Mouse (Mus musculus) brown adipose tissue, adult 24 weeks (tissue): ENCODE data around the gene Rgp1. TPM values are rescaled to one million over a fixed set of nuclear protein-coding genes. Genes with fewer than 3 reads are reported as not detected.

Experiments
- H3K27ac ChIP-seq: fragments of 200-500 bp; replicated peaks from 2 replicates; pipeline ENCODE4 v1.5.1; 2012; ENCODE audit warnings: low read depth, mild to moderate bottlenecking, low read length
- H3K4me1 ChIP-seq: fragments of 200-500 bp; 2 replicates; pipeline ENCODE4 v1.6.1; 2012; ENCODE audit warnings: low read length, mixed read lengths; ENCODE audit not compliant: control insufficient read depth, insufficient read depth, insufficient read length
- H3K4me3 ChIP-seq: fragments of 200-500 bp; 2 replicates; pipeline ENCODE4 v1.5.1; 2012; ENCODE audit warnings: low read depth, mild to moderate bottlenecking, low read length, moderate library complexity; ENCODE audit not compliant: insufficient read depth
- polyA plus RNA-seq: library from polyadenylated mRNA; stranded (reverse); fragments of >200 nt; gene quantifications from 2 replicates; pipeline ENCODE4 v1.2.4, GENCODE M21; 2012; ENCODE audit not compliant: missing spikeins, insufficient read depth, insufficient read length

Gene Rgp1
- polyA plus RNA-seq, 1 experiment: 17.2 TPM

DNA sequence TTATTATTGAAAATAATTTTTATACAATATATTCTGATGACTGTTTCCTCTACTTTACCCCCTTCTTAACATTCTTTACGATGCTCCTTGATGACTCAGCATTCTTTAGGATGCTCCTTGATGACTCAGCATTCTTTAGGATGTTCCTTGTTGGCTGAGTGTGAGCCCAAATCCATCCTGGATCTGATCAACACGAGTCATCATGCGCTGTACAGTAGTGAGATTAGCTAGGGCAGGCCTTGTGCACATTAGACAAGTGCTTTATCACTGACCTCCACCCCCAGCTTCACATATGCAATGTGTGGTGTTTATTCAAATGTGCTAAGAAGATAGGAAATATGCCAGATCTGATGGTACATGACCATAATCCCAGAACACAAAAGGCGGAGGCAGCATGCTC lies 19.7 kb downstream of the Rgp1 start:
- Histone ChIP-seq H3K27ac (no peak overlapping the region), H3K4me3 (no peak overlapping the region), H3K4me1 (no peaks in the 10 kb centered on the region)

DNA sequence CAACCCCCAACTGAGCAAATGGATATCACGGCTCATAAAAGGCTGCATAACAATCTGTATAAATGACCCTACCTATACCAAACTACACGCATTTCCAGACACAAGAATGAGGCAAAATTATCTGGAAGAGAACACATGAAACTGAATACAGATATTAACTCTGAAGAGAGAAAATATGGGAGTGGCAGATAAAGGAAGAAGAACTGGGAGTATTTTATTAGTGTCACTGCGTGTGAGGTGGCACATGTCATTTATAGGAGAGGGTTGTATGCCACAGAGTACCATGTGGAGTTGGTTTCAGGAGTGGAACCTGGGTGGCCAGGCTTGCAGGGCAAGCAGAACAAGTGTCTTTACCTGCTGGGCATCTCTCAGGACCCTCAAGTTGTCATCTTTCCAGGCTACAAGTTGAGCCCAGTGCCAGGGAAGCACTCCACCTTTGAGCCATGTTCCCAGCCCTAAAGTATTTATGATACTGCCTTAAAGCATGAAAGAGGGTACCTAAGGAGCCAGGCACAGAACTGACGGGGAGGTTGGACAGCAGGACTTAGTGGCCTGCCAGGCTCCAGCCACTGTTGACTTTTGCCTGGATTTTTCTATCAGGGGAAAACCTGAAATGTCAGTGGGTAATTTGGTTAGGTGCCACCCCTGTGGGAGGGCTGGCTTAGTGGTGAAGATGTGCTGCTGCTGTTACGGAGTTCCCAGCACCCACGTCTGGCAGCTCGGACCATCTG lies 20.3 kb downstream of the Rgp1 start:
- Histone ChIP-seq H3K4me1 (no peaks in the 10 kb centered on the region), H3K27ac (no peak overlapping the region), H3K4me3 (no peak overlapping the region)

DNA sequence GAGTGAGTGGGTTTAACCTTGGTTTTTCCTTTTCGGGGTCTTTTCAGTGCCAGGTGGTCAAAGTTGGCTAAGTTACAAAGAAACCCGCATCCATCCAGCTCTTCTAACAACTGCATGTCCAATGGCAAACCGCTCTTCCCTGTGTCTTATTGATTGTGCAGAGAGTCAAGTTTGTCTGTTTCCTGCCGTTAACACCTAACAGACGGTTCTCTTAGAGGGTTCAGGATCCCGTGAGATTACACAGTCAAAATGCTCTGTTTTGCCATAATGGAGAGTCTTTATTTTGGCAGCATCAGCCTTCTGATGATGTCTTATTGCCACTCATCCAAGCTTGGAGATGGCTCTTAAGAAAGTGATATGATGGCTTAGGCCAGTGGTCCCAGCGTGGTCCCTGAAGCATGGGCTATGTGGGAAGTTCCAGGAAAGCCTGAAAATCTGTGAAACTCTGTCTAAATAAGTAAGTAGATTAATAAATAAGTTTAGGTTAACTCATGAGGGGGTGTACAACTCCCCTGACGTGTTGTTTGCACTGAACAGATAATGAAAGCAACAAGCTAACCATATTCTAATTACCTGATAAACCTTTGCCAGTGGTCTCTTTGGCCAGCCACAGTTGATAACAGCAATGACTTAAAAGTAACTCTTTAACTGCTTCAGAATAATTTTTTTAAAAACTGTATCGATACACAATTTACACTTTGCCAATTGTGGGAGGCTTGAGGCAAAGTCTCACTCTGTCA lies 21.9 kb downstream of the Rgp1 start:
- Histone ChIP-seq H3K4me1 (no peaks in the 10 kb centered on the region), H3K27ac (no peak overlapping the region), H3K4me3 (no peak overlapping the region)

DNA sequence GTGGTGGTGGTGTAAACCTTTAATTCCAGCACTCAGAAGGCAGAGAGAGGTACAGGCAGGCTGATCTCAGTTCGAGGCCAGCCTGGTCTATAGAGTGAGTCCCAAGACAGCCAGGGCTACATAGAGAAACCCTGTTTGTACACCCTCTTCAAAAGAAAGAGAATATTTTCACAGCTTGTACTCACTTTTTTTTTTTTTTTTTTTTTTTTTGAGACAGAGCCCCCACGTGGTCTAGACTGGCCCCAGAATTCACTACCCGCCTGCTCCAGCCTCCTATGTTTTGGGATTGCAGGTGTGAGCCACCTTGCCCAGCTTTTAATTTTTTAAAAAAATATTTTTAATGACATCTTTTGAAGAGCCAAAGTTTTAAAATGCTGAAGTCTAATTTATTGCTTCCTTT lies 25.6 kb downstream of the Rgp1 start:
- Histone ChIP-seq H3K27ac (no peak overlapping the region), H3K4me3 (no peak overlapping the region), H3K4me1 (no peaks in the 10 kb centered on the region)

DNA sequence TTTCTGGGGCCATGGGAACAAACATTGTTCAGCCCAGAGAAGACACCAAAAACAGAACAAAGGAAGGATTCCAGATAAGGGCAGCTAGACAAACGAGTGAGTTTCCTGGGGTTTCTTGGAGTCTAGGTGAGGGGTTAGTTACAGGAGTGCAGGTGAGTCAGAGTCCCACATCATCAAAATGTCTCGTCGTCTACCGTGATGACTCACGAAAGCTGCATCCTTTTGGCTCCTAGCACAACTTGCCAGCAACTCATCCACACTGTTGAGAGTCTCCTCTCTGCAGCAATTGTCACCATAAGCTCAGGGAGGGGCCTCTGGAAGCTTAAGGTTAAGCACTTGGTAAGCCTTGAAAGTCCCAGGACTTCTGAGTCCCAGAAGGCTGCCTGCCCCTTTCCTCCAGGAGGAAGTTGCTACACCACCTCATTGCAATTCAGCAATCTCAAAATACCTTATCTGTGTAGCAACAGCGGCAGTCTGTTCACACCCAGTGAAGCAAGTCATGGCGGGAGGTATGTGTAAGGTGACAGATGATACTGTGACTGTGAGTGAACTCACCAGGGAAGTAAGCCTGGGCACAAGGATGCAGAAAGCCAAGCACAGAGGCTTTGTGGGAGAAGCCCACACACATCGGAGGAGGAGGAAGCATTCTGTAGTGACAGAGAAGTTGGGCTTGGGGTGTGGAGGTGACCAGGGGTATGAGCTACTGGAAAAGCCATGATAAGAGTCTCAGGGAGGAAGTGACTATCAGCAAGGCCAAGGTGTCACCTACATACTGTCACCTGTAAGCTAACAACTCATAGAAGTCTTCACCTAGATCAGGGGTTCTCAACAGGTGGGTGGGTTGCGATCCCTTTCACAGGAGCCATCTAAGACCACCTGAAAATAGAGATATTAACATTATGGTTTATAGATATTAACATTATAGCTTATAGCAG lies 26.5 kb downstream of the Rgp1 start:
- H3K4me3 ChIP-seq: no peak overlapping the region
- H3K4me1 ChIP-seq: no peaks in the 10 kb centered on the region
- no peak overlapping the region for H3K27ac ChIP-seq

DNA sequence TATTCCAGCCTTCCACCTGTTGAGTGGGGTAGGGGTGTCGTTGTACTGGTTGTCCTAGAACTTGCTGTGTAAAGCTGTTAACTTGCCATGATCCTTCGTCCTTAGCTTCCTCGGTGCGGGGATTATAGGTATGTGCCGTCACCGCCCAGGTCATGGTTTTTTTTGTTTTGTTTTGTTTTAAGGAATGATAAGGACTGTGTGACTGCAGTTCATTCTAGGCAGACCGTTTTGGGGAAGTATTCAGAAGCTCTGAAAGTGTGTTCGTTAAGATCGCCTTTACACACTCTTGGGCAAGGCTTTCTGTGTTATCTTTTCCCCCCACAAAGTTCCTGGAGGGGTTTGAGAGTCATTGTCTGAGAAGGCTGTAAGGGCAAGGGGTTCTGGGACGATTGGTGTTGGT lies 34.0 kb downstream of the Rgp1 start:
- Histone ChIP-seq H3K4me1 (no peaks in the 10 kb centered on the region), H3K27ac (no peak overlapping the region), H3K4me3 (no peak overlapping the region)

DNA sequence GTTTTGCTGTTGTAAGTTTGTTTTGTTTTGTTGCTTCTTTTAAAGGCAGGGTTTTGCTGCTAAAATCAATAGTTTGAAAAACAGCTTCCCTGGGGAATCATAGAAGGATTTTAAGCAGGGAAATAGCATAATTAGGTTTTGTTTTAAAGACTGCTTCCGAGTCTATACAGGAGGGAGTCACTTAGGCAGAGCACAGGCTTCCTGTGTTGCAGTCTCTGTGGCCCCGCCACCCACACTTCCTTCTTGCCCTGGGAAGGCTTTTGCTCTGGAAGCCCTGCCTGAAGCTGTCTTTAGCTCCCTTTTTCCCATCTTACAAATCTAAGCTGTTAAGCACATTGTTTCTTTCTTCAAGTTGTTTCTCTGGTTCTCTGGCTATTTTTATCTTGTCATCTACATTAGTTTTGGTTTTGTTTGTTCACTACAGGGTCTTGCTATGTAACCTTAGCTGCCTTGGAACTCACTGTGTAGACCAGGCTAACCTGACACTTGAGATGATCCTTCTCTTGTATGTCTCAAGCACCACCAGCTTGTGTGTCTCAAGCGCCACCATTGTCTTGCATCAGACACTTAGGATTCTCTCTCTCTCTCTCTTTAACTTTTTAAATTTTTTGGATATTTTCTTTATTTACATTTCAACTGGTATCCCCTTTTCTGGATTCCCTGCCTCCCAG lies 34.7 kb downstream of the Rgp1 start:
- Histone ChIP-seq H3K4me1 (no peaks in the 10 kb centered on the region), H3K27ac (no peak overlapping the region), H3K4me3 (no peak overlapping the region)

DNA sequence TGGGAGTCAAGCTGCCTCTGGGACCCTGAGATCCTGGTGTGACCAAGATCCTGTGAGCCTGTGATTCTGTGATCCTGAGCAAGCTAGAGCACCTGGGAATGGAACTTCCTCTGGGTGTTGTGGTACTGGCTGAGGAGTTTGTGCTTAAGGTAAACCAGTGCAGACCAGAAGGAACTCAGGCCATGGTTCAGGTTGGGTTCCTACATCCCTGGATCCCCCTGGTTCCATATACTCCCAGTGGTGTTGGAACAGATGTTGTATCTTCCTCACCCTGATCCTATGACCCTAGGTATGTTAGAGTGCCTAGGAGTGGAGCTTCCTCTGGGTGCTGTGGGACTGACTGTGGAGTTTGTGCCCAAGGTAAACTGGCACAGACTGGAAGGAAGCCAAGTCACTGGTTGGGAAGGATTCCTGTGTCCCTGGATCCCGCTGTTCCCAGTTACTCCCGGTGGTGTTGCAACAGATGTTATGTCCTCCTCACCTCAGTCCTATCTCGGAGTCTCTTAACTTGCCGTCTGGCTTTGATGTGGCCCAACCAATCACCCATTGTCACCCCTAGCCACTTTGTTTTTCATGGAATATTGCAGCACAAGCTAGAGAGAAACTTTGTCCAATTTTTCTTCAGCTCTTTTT lies 41.7 kb downstream of the Rgp1 start:
- Histone ChIP-seq H3K27ac (no peak overlapping the region), H3K4me3 (no peak overlapping the region), H3K4me1 (no peaks in the 10 kb centered on the region)

DNA sequence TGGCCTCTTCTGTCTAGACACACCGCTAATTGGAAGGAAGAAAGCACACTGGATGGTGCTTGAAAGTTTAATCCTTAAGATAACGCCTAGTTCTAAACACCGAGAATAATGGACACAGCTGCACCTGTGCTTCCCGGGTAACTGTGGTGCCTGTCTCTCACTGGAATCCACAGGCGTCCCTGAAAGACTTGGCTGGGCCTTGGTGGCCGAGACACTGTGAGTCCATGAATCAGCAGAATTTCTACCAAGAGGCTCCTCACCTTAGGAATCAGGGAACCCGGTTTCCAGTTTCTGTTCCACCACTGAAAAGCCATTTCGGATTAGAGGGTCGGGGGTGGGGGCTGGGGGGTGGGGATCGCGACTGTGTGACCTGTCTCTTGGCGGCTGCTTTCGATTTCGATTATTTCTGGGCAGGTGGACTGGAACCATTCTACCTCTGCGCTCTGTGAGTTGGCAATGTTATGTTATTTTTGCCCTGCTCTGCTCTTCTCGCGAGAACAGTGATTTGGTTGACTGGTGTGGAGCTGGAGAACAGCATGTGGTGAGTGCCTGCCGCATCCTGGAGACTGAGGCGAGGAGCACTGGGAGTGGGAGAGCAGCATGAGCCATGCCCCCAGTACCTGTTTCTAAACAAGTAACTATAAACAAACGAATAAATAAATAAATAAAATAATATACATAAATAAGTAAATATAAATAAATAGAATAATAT lies 50.7 kb downstream of the Rgp1 start:
- Histone ChIP-seq H3K4me3 (no peak overlapping the region), H3K27ac (no peak overlapping the region), H3K4me1 (peaks cover 9% of the 10 kb centered on the region)

DNA sequence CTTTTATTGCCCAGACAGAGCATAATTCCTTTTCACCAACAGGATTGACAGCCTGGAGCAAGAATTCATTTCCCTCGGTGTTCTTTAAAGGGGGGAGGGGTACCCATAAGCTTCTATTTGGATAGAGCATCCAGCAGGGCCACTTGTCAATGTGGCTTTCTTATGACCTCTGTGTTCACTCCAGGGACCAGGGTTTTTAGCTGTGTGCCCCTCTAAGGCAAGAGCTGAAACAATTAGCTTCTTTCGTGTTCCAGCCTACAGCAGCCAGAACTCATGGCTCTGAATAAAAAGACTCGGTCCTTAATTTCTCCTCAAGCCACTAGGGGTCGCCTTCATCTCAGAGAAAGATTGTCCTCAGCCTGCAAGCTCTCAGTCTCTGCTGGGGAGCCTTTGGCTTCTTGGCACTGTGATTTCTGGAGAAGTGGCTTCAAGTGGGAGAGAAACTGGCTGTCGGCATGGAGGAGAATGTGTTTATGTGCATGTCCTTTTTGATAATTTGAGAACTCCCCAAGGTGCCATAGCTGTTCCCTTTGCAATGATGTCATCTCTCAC lies 51.6 kb downstream of the Rgp1 start:
- Histone ChIP-seq H3K4me3 (no peak overlapping the region), H3K27ac (no peak overlapping the region), H3K4me1 (peaks cover 9% of the 10 kb centered on the region)

DNA sequence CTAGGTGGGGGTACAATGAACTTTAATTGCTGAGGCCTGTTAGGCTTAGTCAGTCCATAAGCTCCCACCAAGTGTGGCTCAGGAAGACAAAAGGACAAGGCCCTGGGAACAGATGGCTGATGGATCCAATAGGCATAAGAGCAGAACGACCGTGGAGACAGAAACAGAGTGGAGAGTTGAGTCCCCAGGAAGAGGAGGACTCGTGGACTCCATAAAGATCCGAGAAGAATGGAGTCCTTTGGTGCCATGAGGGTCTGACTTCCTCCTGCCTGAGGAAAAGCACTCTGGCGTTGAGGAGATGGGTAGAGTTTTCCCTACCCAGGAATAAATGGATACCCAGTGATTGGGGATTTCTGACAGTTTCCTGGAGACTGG lies 52.1 kb downstream of the Rgp1 start:
- H3K4me1 ChIP-seq: peaks cover 9% of the 10 kb centered on the region
- H3K4me3 ChIP-seq: peak overlapping the region; percentile 60; the same call in 1 of the 2 replicates
- peak overlapping the region; percentile 35; the same call in 1 of the 2 replicates for H3K27ac ChIP-seq

DNA sequence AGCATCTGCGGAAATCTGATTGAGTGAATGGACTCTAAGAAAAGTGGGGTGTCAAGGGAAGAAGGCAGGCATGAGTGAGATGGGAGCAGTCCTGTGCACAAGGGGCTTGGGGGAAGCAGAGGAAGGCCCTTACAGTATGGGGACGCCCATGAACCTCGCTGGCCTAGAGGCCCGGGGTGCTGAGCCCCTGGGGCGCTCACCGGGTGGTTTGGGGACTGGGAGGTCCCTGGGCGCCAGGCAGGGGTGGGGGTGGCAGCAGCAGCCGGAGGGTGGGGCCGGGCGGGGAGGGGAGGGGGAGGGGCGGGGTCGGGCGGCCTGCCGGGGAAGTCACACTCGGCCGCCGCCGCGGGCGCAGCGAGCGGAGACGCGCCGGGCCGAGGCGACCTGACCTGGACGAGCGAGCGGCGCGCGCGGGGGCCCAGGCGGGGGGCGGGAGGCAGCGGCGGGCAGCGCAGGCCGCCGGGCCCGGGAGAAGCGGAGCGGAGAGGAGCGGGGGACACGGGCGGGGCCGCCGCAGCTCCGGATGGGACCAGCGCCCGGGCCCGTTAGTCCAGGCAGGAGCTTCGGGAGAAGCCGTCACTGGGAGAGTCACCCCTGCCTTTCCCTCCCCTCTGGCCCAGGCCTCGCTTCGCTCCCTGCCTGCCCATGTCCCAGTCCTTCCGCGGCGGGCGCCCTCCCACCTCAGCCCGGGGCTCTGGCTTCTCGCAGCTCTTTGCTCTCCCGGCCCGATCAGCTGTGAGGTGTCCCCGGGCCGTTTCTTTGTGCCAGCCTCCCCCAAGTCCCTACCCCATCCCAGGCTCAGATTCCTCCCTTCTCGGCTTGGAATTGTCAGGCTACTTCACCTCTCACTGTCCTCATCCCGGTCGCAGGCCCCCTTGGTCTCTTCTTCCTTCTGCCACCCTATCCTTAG lies 52.8 kb downstream of the Rgp1 start, which contains the start of gene Npr2:
TSS of gene Npr2 (plus strand) at position 890 of the 910 bp plus-strand sequence.
- Histone ChIP-seq H3K4me1 (peaks cover 9% of the 10 kb centered on the region), H3K27ac (peak within 1 kb of the TSS; percentile 62), H3K4me3 (peak within 1 kb of the TSS; percentile 69)
